Mouse (Mus musculus): ENCODE measurements around the gene Zfand5. TPM values are rescaled to one million over a fixed set of nuclear protein-coding genes. Genes with fewer than 3 reads are reported as not detected.

Gene Zfand5
- polyA plus RNA-seq, 1 experiment from 2014 or later, result 134 TPM

Other genes with a start within 250 kb of the Zfand5 start
- 2.9 and 4.4 TPM in 2 replicates for gene Gda, start 201.2 kb downstream of the Zfand5 start, polyA plus RNA-seq (2015; fragmentation: Nextera tagmentation; extraction: Ambion mirVana)

All from forebrain, embryonic 16.5 days (tissue).